Mouse (Mus musculus): ENCODE measurements around the gene Incenp.

DNA sequence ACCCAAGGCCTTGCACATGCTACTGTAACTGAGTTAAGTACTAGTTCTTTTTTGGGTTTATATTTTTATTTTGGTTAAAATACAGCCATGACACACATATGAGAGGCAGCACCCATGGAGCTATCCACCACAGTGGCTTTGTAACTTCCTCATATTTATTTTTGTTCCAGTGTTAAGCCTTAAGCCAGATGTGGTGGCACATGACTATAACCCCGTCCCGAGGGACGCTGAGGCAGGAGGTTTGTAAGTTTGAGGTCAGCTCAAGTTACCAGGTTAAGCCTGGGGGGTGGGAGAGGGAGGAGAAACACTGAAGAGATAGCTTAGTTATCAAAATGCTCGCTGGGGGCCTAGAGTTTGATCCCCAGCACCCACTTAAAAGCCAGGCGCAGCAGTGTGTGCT lies 37.2 kb upstream of the Incenp start:
- TF ChIP-seq CTCF (IDR thresholded peaks at IDR 0.05; ENCODE audit: control insufficient read depth, insufficient read depth, insufficient replicate concordance, low read depth, low read length) (no peak), POLR2A (IDR thresholded peaks at IDR 0.05; ENCODE audit: control insufficient read depth, low read depth, low read length) (no peak)
